Mouse (Mus musculus) MEL (cell line): Measurements from ENCODE around the gene Adm2. TPM values are rescaled to one million over a fixed set of nuclear protein-coding genes. Genes with fewer than 3 reads are reported as not detected.

ENCODE experiments used
- DNase-seq: peaks from one replicate; pipeline ENCODE4 v3.0.0; 2011; ENCODE audit warnings: low read depth, low spot score
- H3K27ac ChIP-seq: 2 replicates; pipeline ENCODE4 v1.5.1; 2012; ENCODE audit warnings: low read depth, mild to moderate bottlenecking, control low read depth, low read length, moderate library complexity; ENCODE audit not compliant: control insufficient read depth
- H3K27me3 ChIP-seq, 2 experiments: fragments of 150-350 bp in 1 of 2; sonication (generic) in 1 of 2; 2 replicates each; pipeline ENCODE4 v1.6.1; 2012; ENCODE audit warnings: low read length in 2 of 2, mild to moderate bottlenecking in 2 of 2, improper control_type of control experiment in 1 of 2, moderate library complexity in 1 of 2; ENCODE audit not compliant: insufficient read depth in 2 of 2, control insufficient read depth in 1 of 2
- H3K36me3 ChIP-seq, 2 experiments: 2 replicates each; pipeline ENCODE4 v1.6.1; 2012 to 2014; ENCODE audit warnings: low read length in 2 of 2, improper control_type of control experiment in 1 of 2, inconsistent platforms in 1 of 2, mild to moderate bottlenecking in 1 of 2; ENCODE audit not compliant: insufficient read depth in 2 of 2, control insufficient read depth in 1 of 2
- H3K4me1 ChIP-seq, 2 experiments: fragments of 150-350 bp in 1 of 2; sonication (generic) in 1 of 2; 2 replicates each; pipeline ENCODE4 v1.6.1; 2012; ENCODE audit warnings: low read length in 2 of 2, improper control_type of control experiment in 1 of 2, mild to moderate bottlenecking in 1 of 2; ENCODE audit not compliant: insufficient read depth in 2 of 2, control insufficient read depth in 1 of 2
- H3K4me3 ChIP-seq, 2 experiments: fragments of 150-350 bp in 1 of 2; sonication (generic) in 1 of 2; 2 replicates each; pipeline ENCODE4 v1.5.1; 2012; ENCODE audit warnings: low read depth in 2 of 2, low read length in 2 of 2, mild to moderate bottlenecking in 2 of 2, moderate library complexity in 2 of 2, control low read depth in 1 of 2, improper control_type of control experiment in 1 of 2; ENCODE audit not compliant: control insufficient read depth in 1 of 2, insufficient read depth in 1 of 2
- H3K79me2 ChIP-seq: 2 replicates; pipeline ENCODE4 v1.6.1; 2012; ENCODE audit warnings: mild to moderate bottlenecking, low read length, moderate library complexity; ENCODE audit not compliant: control insufficient read depth, poor library complexity, insufficient read depth
- H3K9ac ChIP-seq: 2 replicates; pipeline ENCODE4 v1.6.1; 2012; ENCODE audit warnings: low read depth, mild to moderate bottlenecking, control low read depth, low read length, moderate library complexity; ENCODE audit not compliant: control insufficient read depth, poor library complexity, severe bottlenecking
- H3K9me3 ChIP-seq: fragments of 150-350 bp; sonication (generic); replicated peaks from 2 replicates; pipeline ENCODE4 v1.6.1; 2012; ENCODE audit warnings: mild to moderate bottlenecking, low read length, improper control_type of control experiment, moderate library complexity; ENCODE audit not compliant: insufficient read depth
- BHLHE40 ChIP-seq: IDR thresholded peaks from 2 replicates; pipeline ENCODE4 v1.6.1; 2012; ENCODE audit warnings: low read depth, mild to moderate bottlenecking, inconsistent platforms, low read length, improper control_type of control experiment, borderline replicate concordance
- CHD1 ChIP-seq: IDR thresholded peaks from 2 replicates; pipeline ENCODE4 v1.6.1; 2012; ENCODE audit warnings: low read depth, mild to moderate bottlenecking, inconsistent platforms, low read length, improper control_type of control experiment
- CHD2 ChIP-seq: IDR thresholded peaks from 2 replicates; pipeline ENCODE4 v1.6.1; 2011; ENCODE audit warnings: low read length, improper control_type of control experiment
- CTCF ChIP-seq, 3 experiments: IDR thresholded peaks in 2 of 3; conservative IDR thresholded peaks in 1 of 3; 2 replicates each; pipeline ENCODE4 v1.5.1; 2011 to 2012; ENCODE audit warnings: low read length in 3 of 3, low read depth in 2 of 3, mild to moderate bottlenecking in 2 of 3, improper control_type of control experiment in 1 of 3, inconsistent platforms in 1 of 3, mixed read lengths in 1 of 3, moderate library complexity in 1 of 3; ENCODE audit not compliant: control insufficient read depth in 1 of 3, insufficient read depth in 1 of 3, poor library complexity in 1 of 3, severe bottlenecking in 1 of 3
- E2F4 ChIP-seq: IDR thresholded peaks from 2 replicates; pipeline ENCODE4 v1.6.1; 2011; ENCODE audit warnings: low read depth, low read length, improper control_type of control experiment, borderline replicate concordance
- ELF1 ChIP-seq: IDR thresholded peaks from 2 replicates; pipeline ENCODE4 v1.6.1; 2014; ENCODE audit warnings: low read depth, mild to moderate bottlenecking, inconsistent platforms, low read length, improper control_type of control experiment, moderate library complexity
- ETS1 ChIP-seq: IDR thresholded peaks from 2 replicates; pipeline ENCODE4 v1.6.1; 2012; ENCODE audit warnings: low read depth, mild to moderate bottlenecking, inconsistent platforms, low read length, improper control_type of control experiment, moderate library complexity
- GABPA ChIP-seq: IDR thresholded peaks from 2 replicates; pipeline ENCODE4 v1.6.1; 2012; ENCODE audit warnings: low read depth, mild to moderate bottlenecking, inconsistent platforms, low read length, improper control_type of control experiment, moderate library complexity
- GATA1 ChIP-seq: IDR thresholded peaks from 2 replicates; pipeline ENCODE4 v1.6.1; 2011; ENCODE audit warnings: low read depth, low read length, improper control_type of control experiment
- HCFC1 ChIP-seq: IDR thresholded peaks from 2 replicates; pipeline ENCODE4 v1.6.1; 2012; ENCODE audit warnings: low read depth, mild to moderate bottlenecking, inconsistent platforms, low read length, improper control_type of control experiment, moderate library complexity
- MAZ ChIP-seq: IDR thresholded peaks from 2 replicates; pipeline ENCODE4 v1.6.1; 2012; ENCODE audit warnings: low read depth, mild to moderate bottlenecking, inconsistent platforms, low read length, improper control_type of control experiment
- MEF2A ChIP-seq: IDR thresholded peaks from 2 replicates; pipeline ENCODE4 v1.6.1; 2014; ENCODE audit warnings: low read depth, mild to moderate bottlenecking, inconsistent platforms, low read length, improper control_type of control experiment; ENCODE audit not compliant: poor library complexity, insufficient replicate concordance, severe bottlenecking; ENCODE audit errors: extremely low read depth
- MYB ChIP-seq: IDR thresholded peaks from 2 replicates; pipeline ENCODE4 v1.6.1; 2011; ENCODE audit warnings: mild to moderate bottlenecking, low read depth, low read length, improper control_type of control experiment
- MYC ChIP-seq: IDR thresholded peaks from 2 replicates; pipeline ENCODE4 v1.6.1; 2011; ENCODE audit warnings: low read depth, mild to moderate bottlenecking, low read length, improper control_type of control experiment, moderate library complexity
- NELFE ChIP-seq: IDR thresholded peaks from 2 replicates; pipeline ENCODE4 v1.6.1; 2011; ENCODE audit warnings: low read depth, low read length, improper control_type of control experiment
- RCOR1 ChIP-seq: IDR thresholded peaks from 2 replicates; pipeline ENCODE4 v1.6.1; 2012; ENCODE audit warnings: low read depth, mild to moderate bottlenecking, inconsistent platforms, low read length, improper control_type of control experiment
- TAL1 ChIP-seq: IDR thresholded peaks from 2 replicates; pipeline ENCODE4 v1.6.1; 2012; ENCODE audit warnings: mild to moderate bottlenecking, inconsistent platforms, low read length, moderate library complexity, mixed read lengths
- USF1 ChIP-seq: IDR thresholded peaks from 2 replicates; pipeline ENCODE4 v1.6.1; 2014; ENCODE audit warnings: low read depth, mild to moderate bottlenecking, inconsistent platforms, low read length, improper control_type of control experiment, moderate library complexity
- ZKSCAN1 ChIP-seq: IDR thresholded peaks from 2 replicates; pipeline ENCODE4 v1.6.1; 2012; ENCODE audit warnings: low read depth, mild to moderate bottlenecking, inconsistent platforms, low read length, improper control_type of control experiment, moderate library complexity
- ZMIZ1 ChIP-seq: IDR thresholded peaks from 2 replicates; pipeline ENCODE4 v1.6.1; 2012; ENCODE audit warnings: low read depth, mild to moderate bottlenecking, inconsistent platforms, low read length, improper control_type of control experiment, moderate library complexity
- ZNF384 ChIP-seq: IDR thresholded peaks from 2 replicates; pipeline ENCODE4 v1.6.1; 2012; ENCODE audit warnings: low read depth, mild to moderate bottlenecking, inconsistent platforms, low read length, improper control_type of control experiment
- polyA plus RNA-seq, 2 experiments: library from polyadenylated mRNA; stranded (reverse) in 1 of 2; unstranded in 1 of 2; fragments of >175 nt in 1 of 2; fragments of >200 nt in 1 of 2; gene quantifications; 2 replicates each; pipeline versions ENCODE4 v1.2.1 to v1.2.4; 2012; ENCODE audit warnings: low replicate concordance in 2 of 2, low read depth in 1 of 2; ENCODE audit not compliant: insufficient read length in 2 of 2, insufficient read depth in 1 of 2, missing spikeins in 1 of 2
- total RNA-seq: library from RNA; depleted of rRNA; stranded (reverse); fragments of 300-350 nt; gene quantifications from 2 replicates; pipeline ENCODE4 v1.2.3, GENCODE M21; 2012

Adm2 gene
- total and polyA plus RNA-seq, 3 experiments, result 1.4 to 18.2 TPM; not detected in 1

DNA sequence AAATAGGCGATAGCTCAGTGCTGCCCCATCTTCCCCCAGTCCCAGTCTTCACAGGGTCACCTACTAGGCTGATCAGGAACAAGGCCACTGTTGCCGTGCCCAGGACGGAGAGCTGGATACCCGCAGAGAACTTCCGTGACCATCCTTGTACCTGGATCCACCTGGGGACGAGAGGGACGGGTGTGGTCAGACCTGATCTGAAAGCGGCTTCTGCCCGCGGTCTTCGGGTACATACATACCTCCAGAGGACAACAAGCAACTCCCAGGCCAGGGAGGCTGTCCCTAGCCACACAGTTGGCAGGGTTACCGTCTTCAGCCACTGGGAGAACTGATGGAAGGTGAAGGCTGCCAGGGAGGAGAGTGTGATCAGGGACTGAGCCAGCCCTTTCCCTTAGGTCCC is 30.3 kb downstream of the Adm2 start:
- no peak for TF ChIP-seq GABPA
- TF ChIP-seq ETS1, result no peak
- TF ChIP-seq ZNF384, result no peak
- TF ChIP-seq GATA1, result no peak
- no peak for TF ChIP-seq MAZ
- TF ChIP-seq MYC, result no peak
- Histone ChIP-seq H3K4me3 (no peak overlapping the region), H3K9me3 (no peaks in the 10 kb centered on the region), H3K27me3 (no peaks in the 10 kb centered on the region), H3K27ac (no peak overlapping the region), H3K36me3 (peaks cover 0 to 11% of the 10 kb centered on the region in 2 experiments; a peak in 3 of 4 replicates), H3K4me1 (peaks cover 8 to 11% of the 10 kb centered on the region in 2 experiments; a peak in 3 of 4 replicates), H3K79me2 (peaks cover 31% of the 10 kb centered on the region), H3K9ac (no peak overlapping the region)
- no peak for DNase-seq

DNA sequence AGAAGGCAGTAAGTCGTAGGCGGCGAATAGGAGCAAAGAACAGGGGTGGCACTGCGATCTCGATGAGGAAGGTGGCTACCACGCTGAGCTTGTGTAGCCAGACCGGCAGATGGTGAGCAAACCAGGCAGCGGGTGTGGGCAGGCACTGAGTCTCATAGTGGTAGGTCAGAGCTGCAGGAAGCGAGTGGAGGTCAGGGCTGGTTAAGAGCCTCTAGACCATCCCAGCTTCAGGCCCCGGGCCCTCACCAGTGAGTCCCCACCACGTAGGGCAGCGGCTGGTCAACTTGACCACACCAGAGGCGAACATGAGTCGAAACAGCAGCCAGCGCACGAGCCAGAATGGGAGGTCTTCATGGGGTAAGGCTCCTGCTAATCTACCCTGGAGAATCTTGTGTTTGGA is 31.3 kb downstream of the Adm2 start:
- Histone ChIP-seq H3K79me2 (peaks cover 38% of the 10 kb centered on the region), H3K9me3 (no peaks in the 10 kb centered on the region), H3K27ac (no peak overlapping the region), H3K36me3 (peaks cover 0 to 21% of the 10 kb centered on the region in 2 experiments; a peak in 3 of 4 replicates), H3K4me1 (peaks cover 15 to 16% of the 10 kb centered on the region in 2 experiments), H3K4me3 (no peak overlapping the region), H3K27me3 (no peaks in the 10 kb centered on the region), H3K9ac (no peak overlapping the region)
- no peak for DNase-seq
- no peak for TF ChIP-seq CTCF (IDR thresholded peaks at IDR 0.05 in 2 of 3, conservative IDR thresholded peaks at IDR 0.05 in 1 of 3; ENCODE audit: control insufficient read depth in 1 of 3, insufficient read depth in 1 of 3, low read depth in 2 of 3, low read length in 3 of 3, poor library complexity in 1 of 3, severe bottlenecking in 1 of 3)
- TF ChIP-seq CHD2, result no peak
- TF ChIP-seq ELF1, result no peak
- TF ChIP-seq ZMIZ1, result no peak
- TF ChIP-seq USF1, result no peak
- no peak for TF ChIP-seq ZNF384
- TF ChIP-seq MYB, result no peak
- no peak for TF ChIP-seq HCFC1
- no peak for TF ChIP-seq RCOR1
- no peak for TF ChIP-seq MEF2A
- no peak for TF ChIP-seq E2F4
- no peak for TF ChIP-seq BHLHE40
- no peak for TF ChIP-seq TAL1
- no peak for TF ChIP-seq CHD1
- TF ChIP-seq NELFE, result no peak
- TF ChIP-seq ZKSCAN1, result no peak
- TF ChIP-seq, all 39 proteins: peak for 0
